Comparison of ENCODE assay signal across 7 mouse cellular contexts in the genomic region with DNA sequence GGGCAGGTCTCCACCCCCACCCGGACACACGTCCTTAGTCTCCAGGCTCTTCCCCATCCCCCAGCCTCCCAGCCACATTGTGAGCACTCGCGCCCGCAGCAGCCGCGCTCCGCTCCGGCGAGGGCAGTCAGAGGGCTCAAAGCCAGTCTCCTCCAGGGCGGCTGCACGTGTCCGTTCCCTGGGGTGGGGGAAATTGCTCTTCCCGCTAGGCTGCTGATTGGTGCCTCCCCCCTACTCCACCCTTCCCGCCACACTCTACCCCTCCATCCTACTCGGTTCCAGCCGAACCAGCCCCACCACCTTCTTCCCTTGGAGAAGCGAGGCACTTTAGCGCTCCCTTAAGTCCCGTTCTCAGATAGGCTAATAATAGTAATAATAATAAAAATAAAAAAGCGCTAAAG. TPM values are rescaled to one million over a fixed set of nuclear protein-coding genes. Genes with fewer than 3 reads are reported as not detected.
DNase-seq lines count a peak whose midpoint lies in the region; ATAC-seq lines count a peak whose summit lies in the region.

No protein-coding gene starts in this region.

- peak; percentile 74 to 83 for DNase-seq in adrenal gland, postnatal 36 days
- DNase-seq in embryo, embryonic 10 days (ENCODE audit: low spot score): peak; percentile 92
- peak; percentile 73 for DNase-seq in gastrocnemius, postnatal 25 days
- DNase-seq in induced T-regulatory cell, adult 2 months (ENCODE audit: low read depth): peak; percentile 26
- DNase-seq in limb, embryonic 10.5 days (ENCODE audit: low spot score): peak; percentile 85
- no peak for DNase-seq in midbrain, embryonic 11.5 days (ENCODE audit: low spot score, missing footprints)
- DNase-seq in spleen, postnatal 10 days (ENCODE audit: low spot score in 2 of 2): peak; percentile 52 to 64

- under 1% methylated on average over 21 of the region's 21 CpGs for WGBS in limb, embryonic 10.5 days
- under 1% methylated on average over 21 of the region's 21 CpGs for WGBS in midbrain, embryonic 11.5 days

- H3K9ac ChIP-seq in midbrain, embryonic 11.5 days (ENCODE audit: low read length): peak overlapping the region; percentile 97

- peak overlapping the region; percentile 98 for H3K4me3 ChIP-seq in limb, embryonic 10.5 days
- peak overlapping the region; percentile 93 for H3K4me3 ChIP-seq in midbrain, embryonic 11.5 days (ENCODE audit: low read depth, low read length)

- ATAC-seq in midbrain, embryonic 11.5 days (ENCODE audit: low FRiP score): peak; percentile 80

- H3K4me1 ChIP-seq in limb, embryonic 10.5 days: peaks cover 27% of the 10 kb centered on the region
- H3K4me1 ChIP-seq in midbrain, embryonic 11.5 days (ENCODE audit: control insufficient read depth, insufficient read depth, low read length): peaks cover 17% of the 10 kb centered on the region

- H3K4me2 ChIP-seq in midbrain, embryonic 11.5 days: peak overlapping the region; percentile 66

- H3K27me3 ChIP-seq in limb, embryonic 10.5 days (ENCODE audit: low read depth, poor library complexity, severe bottlenecking): no peaks in the 10 kb centered on the region
- H3K27me3 ChIP-seq in midbrain, embryonic 11.5 days (ENCODE audit: control insufficient read depth, insufficient read depth, low read length): no peaks in the 10 kb centered on the region; the same call in 1 of the 2 replicates

- no peaks in the 10 kb centered on the region for H3K9me3 ChIP-seq in limb, embryonic 10.5 days (replicated peaks)
- H3K9me3 ChIP-seq in midbrain, embryonic 11.5 days (ENCODE audit: control insufficient read depth, low read length): no peaks in the 10 kb centered on the region

- no peaks in the 10 kb centered on the region for H3K36me3 ChIP-seq in limb, embryonic 10.5 days
- no peaks in the 10 kb centered on the region for H3K36me3 ChIP-seq in midbrain, embryonic 11.5 days (ENCODE audit: control insufficient read depth, insufficient read depth, low read length)

- peak overlapping the region; percentile 99 for H3K27ac ChIP-seq in limb, embryonic 10.5 days
- peak overlapping the region; percentile 99 for H3K27ac ChIP-seq in midbrain, embryonic 11.5 days (ENCODE audit: low read depth, low read length)

RNA-seq across cellular contexts. Expression of a gene that starts 0.8 kb away (rescaled TPM):
- total RNA-seq in adrenal gland, postnatal 36 days (2021): 1 to 10 TPM; 5.5 to 8.1 TPM
- 10 to 100 TPM in 1 of 2 experiments, 1 to 10 TPM in 1; 8.6 to 11.4 TPM for total RNA-seq in gastrocnemius, postnatal 25 days (2021)
- 12.7 and 17.5 TPM in 2 replicates for polyA plus RNA-seq in limb, embryonic 10.5 days (2016; fragmentation: Nextera tagmentation; extraction: Ambion mirVana)
- 20.6 and 20.9 TPM in 2 replicates for polyA plus RNA-seq in midbrain, embryonic 11.5 days (2014; fragmentation: Nextera tagmentation; extraction: Ambion mirVana)
